Mouse (Mus musculus) kidney, adult 9 months (tissue): ENCODE results near the gene Ngf.

Experiments used
- DNase-seq: peaks from one replicate; pipeline ENCODE4 v3.0.0; 2022

The Ngf gene

GRCm38 (mm10) chr3:102469713-102470448 lies at the start of gene Ngf:
Gene Ngf, plus strand, starts transcription at chr3:102469919.
- peak; percentile 22 for DNase-seq

- DNase-seq = peak; percentile 51
Measured at GRCm38 (mm10) chr3:102445567-102445966, 24.2 kb upstream of the Ngf start.

DNA sequence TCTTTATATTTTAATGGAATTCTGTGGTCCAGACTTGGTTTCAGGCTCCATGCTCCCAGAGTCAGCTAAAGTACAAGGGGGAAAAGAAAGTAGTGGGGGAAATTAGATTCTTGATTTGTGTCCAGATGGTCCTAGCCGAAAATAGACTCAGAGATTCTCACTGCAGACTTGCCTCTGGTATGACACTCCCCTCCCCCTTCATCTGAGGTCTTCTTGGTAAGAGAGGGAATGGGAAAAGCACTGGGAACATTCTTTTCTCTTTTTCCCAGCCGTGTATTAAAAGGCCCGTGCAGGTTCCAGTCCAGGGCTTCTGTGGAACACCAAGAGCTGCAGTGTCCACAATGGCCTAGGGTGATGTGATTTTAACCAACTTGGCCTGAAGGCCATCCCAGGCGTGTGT lies 23.0 kb upstream of the Ngf start:
- DNase-seq = no peak

DNA sequence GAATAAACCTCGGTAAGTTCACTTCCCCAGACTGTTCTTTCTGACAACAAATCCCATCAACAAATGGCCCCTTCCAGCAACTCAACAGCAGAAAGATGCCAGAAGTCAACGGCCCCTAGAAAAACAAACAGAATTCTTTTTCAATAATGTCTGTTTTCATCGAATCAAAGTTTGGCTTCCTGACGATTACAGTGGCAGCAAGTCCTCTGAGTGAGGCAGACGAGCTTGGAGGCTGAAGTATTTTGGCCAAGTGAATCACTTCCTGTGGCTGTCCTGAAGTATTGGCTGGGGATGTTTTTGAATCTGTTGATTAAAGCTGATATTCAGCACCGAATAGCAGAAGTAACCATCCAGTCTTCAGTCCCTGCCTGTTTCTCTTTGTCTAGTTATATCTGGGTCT lies 15.2 kb upstream of the Ngf start:
- DNase-seq = no peak

- peak; percentile 33 for DNase-seq
Measured at GRCm38 (mm10) chr3:102460528-102460927, 9.2 kb upstream of the Ngf start.

GRCm38 (mm10) chr3:102460986-102461385 lies 8.7 kb upstream of the Ngf start:
- DNase-seq = no peak

- no peak for DNase-seq
Measured at GRCm38 (mm10) chr3:102462703-102463336, 6.9 kb upstream of the Ngf start.

- no peak for DNase-seq
Measured at GRCm38 (mm10) chr3:102463339-102463738, 6.4 kb upstream of the Ngf start.

DNA sequence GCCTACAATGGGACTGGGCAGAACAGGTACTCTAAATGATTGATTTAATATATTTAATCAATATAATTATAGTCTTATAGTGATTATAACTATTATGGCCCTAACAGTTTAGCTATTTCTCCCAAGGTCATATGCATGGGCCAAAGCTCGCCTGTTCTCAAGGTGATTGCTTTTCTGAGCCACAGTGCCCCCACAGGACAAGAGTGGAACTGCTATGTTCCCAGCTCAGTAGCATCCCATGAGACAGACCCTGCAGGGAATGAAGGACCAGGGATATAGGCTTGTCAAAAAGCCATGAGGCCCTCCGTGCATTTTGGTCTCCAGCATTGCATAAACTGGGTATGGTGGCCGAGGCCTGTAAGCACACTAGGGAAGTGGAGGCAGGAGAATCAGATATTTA lies 3.1 kb upstream of the Ngf start:
- peak; percentile 76 for DNase-seq

GRCm38 (mm10) chr3:102467121-102467520 lies 2.6 kb upstream of the Ngf start:
- no peak for DNase-seq

- no peak for DNase-seq
Measured at GRCm38 (mm10) chr3:102471251-102471650, 1.5 kb downstream of the Ngf start.

- no peak for DNase-seq
Measured at GRCm38 (mm10) chr3:102471799-102472198, 2.1 kb downstream of the Ngf start.

DNA sequence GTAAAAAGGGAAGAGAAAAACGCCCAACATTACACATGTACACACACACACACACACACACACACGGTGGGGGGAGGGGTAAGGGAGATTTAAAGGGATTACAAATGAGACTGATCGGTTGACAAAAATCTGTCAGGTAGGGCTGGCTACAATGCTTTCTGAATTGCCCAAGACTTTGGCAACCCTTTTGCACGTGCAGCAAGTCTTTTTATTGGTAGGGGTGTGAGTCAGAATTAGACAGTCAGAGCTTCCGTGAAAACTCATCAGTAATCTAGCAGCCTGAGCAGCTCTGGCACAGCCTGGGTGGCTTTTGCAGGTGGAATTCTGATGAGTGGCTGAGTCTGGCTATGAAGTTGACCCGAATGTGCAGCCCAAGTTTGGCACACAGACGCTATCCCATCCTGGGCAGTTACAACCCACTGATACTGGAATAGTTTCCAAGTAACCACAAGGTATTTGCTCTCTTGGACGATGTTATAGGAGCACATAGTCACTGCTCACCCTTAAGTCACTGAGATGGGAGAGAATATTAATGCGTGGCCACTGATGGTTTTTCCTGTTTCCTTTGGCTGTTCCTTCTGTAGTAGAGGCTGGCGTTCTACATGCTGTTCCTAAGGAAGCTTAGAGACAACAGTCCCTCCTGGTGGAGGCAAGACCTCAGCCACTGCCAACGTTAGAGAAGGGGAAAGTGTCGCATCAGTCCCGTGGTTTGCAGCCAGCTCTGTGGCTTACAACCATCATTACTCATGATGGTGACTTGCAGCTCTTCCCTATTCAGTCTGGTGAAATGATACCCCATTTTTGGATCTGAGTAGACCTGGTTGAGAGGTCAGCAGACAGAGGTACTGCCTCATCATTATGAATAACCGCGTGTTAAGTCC lies 4.8 kb downstream of the Ngf start:
- no peak for DNase-seq

DNA sequence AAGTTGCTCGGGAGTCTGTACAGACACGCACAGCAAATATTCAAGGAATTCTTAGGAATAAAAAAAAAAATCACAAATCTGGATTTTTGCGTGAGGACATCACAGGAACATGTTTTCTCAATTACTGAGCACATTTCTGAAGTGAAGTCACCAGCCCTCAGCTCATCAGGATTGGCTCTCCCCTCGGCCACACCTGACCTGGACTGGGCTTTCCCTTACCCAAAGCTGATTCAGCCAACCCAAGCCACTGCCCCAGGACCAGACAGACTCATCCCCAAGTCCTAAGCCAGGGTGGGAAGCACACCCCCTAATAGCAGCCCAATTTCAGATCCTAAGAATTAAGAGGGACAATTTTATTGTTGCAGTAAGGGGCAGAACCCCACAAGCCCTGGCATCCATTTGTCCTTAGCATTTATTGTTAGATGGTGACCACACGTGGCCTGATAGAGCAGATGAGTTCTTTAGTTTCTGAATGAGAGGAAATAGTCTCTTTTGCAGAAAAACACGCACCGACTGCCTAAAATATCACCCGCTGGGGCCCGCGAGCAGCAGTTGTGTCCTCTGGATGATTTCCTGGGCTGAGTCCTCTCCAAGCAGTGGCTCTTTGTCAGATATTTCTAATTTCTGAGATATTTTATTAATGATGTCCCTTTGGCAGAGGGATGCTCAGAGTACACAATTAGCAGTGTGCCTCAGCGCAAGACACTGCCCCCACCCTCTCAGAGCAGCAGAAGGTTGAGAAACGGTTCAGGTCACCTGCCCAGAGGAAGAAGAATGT lies 8.4 kb downstream of the Ngf start:
- DNase-seq = no peak

DNA sequence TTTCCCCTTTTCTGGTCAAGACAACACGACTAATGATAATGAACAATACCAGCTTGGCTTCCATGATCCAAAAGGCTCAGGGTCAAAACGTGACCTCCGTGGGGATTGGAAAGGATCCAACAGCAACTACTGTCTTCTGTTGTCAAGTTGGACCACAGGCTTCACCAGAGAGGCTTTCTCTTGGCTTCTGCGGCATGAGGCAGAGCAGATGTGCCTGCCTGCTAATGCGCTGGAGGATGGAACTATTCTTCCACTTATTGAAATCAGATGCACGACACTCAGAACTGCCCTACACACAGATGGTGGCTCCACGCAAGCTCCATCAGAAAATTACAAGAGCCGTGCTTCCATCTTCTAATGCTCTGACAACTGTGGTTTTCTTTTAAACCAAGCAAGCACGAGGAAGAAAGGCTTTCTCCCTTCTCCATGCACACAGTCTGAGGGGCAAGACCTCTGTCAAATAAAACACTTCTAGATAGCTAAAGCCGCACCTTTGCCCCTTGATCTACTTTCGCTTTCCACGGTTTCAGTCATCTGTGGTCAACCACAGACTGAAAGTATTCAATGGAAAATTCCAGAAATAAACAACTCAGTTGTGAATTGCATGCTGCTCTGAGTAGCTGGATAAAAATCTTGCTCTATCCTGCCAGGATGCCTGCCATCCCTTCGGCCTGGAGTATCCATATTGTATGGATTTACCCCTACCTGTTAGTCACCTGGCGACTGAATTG lies 20.8 kb downstream of the Ngf start:
- DNase-seq = peak; percentile 55

- no peak for DNase-seq
Measured at GRCm38 (mm10) chr3:102498113-102498512, 28.4 kb downstream of the Ngf start.

DNA sequence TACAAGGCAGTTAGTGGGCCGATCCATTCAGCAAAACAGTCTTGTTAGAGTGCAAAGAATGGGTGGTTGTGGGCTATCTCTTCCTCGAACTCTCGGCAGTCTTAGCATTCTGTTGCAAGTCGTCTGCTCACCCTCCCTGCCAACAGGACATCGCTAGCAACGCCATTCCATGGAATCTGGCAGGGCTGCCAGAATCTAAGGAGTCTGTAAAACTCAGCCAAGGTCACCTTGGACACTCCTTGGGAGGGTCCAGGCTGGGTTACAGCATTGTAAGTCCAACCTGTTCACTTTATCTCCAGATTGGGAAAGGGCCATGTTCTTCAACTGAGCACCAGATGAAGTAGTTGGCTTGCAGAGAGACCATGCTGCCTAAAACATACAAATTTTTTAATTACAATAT lies 29.2 kb downstream of the Ngf start:
- no peak for DNase-seq

GRCm38 (mm10) chr3:102500031-102500430 lies 30.3 kb downstream of the Ngf start:
- DNase-seq = peak; percentile 9

GRCm38 (mm10) chr3:102501186-102501585 lies 31.5 kb downstream of the Ngf start:
- DNase-seq = no peak

DNA sequence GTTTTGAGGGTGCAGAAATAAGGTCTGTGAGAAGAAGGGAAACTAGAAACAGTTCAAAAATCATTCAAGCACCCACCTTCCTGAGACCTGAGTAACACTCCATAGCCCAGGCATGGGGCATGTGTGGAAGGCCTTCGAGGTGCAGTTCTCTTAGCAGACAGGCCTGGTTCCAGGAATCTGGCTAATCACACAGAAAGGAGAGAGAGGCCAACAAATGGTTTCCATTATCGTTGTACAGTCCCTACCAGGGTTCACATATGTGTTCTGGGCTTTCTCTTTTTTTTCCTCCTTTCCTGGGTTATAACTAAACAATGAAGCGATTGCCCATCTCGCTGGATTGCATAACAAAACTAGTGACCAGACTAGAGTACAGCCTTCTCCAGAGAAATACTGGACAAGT lies 35.4 kb downstream of the Ngf start:
- DNase-seq = no peak

DNA sequence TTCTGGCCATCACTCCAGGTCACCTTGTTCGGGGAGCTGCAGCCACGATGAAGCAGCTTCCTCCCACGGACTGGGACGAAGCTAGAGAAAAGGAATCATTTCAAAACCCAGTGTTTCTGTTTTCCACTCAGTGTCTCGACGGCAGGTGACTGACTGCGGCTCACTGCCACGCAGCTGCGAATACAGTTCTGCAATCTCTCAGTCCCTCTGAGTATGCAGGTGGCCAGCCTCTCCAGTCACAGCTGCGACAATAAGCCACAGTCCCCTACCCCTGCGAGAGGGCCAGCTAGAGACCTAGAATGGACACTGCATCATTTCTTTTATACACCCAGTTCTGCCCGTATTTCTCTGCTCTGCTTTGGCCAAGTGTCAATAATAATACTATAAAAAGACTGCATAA lies 36.3 kb downstream of the Ngf start:
- no peak for DNase-seq

- DNase-seq = no peak
Measured at GRCm38 (mm10) chr3:102507666-102508260, 38.0 kb downstream of the Ngf start.
